Mouse (Mus musculus) midbrain, embryonic 11.5 days (tissue): ENCODE measurements at regions not wholly inside any gene's neighbourhood (a gene's known extent, or its start where the extent isn't known, plus 50 kb on each side); places are given as distances from the start of the nearest gene placed in this dataset.

Source experiments
- ATAC-seq: fragments of 200-750 bp; cut with Nextera tagmentation; 2 replicates; pipeline ENCODE4 v1.8.0; 2017; ENCODE audit warnings: moderate TSS enrichment, moderate library complexity; ENCODE audit not compliant: low FRiP score
- DNase-seq: peaks from one replicate; pipeline ENCODE4 v3.0.0; 2015; ENCODE audit warnings: low spot score; ENCODE audit errors: missing footprints
- H3K27ac ChIP-seq: fragments of 300-500 bp; sonication (generic); 2 replicates; pipeline ENCODE4 v1.5.1; 2014; ENCODE audit warnings: low read depth, low read length
- H3K27me3 ChIP-seq: fragments of 300-500 bp; sonication (generic); 2 replicates; pipeline ENCODE4 v1.6.1; 2014; ENCODE audit warnings: mild to moderate bottlenecking, low read length, moderate library complexity, mixed read lengths; ENCODE audit not compliant: control insufficient read depth, insufficient read depth
- H3K36me3 ChIP-seq: fragments of 300-500 bp; sonication (generic); 2 replicates; pipeline ENCODE4 v1.6.1; 2014; ENCODE audit warnings: mild to moderate bottlenecking, low read length, moderate library complexity, mixed read lengths; ENCODE audit not compliant: control insufficient read depth, insufficient read depth
- H3K4me1 ChIP-seq: fragments of 300-500 bp; sonication (generic); 2 replicates; pipeline ENCODE4 v1.6.1; 2014; ENCODE audit warnings: low read length; ENCODE audit not compliant: control insufficient read depth, insufficient read depth
- H3K4me2 ChIP-seq: fragments of 300-500 bp; sonication (generic); 2 replicates; pipeline ENCODE4 v1.6.1; 2014; ENCODE audit warnings: mild to moderate bottlenecking, moderate library complexity
- H3K4me3 ChIP-seq: fragments of 300-500 bp; sonication (generic); 2 replicates; pipeline ENCODE4 v1.5.1; 2014; ENCODE audit warnings: low read depth, low read length
- H3K9ac ChIP-seq: fragments of 300-500 bp; sonication (generic); 2 replicates; pipeline ENCODE4 v1.6.1; 2014; ENCODE audit warnings: low read length
- H3K9me3 ChIP-seq: fragments of 300-500 bp; sonication (generic); 2 replicates; pipeline ENCODE4 v1.6.1; 2016; ENCODE audit warnings: low read length; ENCODE audit not compliant: control insufficient read depth
- WGBS: fragments of 180-500 bp; shearing (Covaris S2); extraction: QIAGEN DNeasy Blood & Tissue Kit; methylation state at CpG from one replicate; pipeline ENCODE4 v1.1.7; 2014; 5-methylcytosine and 5-hydroxymethylcytosine counted together

- Histone ChIP-seq H3K27ac (no peak overlapping the region), H3K4me2 (no peak overlapping the region), H3K27me3 (no peaks in the 10 kb centered on the region), H3K4me3 (no peak overlapping the region), H3K9me3 (no peaks in the 10 kb centered on the region), H3K4me1 (no peaks in the 10 kb centered on the region), H3K9ac (no peak overlapping the region), H3K36me3 (no peaks in the 10 kb centered on the region)
- no peak for ATAC-seq
- no peak for DNase-seq
- WGBS: 66% methylated on average over 4 of the region's 4 CpGs
These were observed 113.9 kb downstream of the Gm10131 start for GRCm38 (mm10) chr8:33997676-33998075.

- ATAC-seq (no peak), DNase-seq (no peak)
- WGBS: 74% methylated on average over 11 of the region's 11 CpGs
- Histone ChIP-seq H3K4me3 (no peak overlapping the region), H3K27ac (no peak overlapping the region), H3K27me3 (no peaks in the 10 kb centered on the region), H3K36me3 (no peaks in the 10 kb centered on the region), H3K4me1 (no peaks in the 10 kb centered on the region), H3K9me3 (no peaks in the 10 kb centered on the region), H3K4me2 (no peak overlapping the region), H3K9ac (no peak overlapping the region)
These were observed 118.6 kb downstream of the Gm10131 start for GRCm38 (mm10) chr8:33992946-33993345.

GRCm38 (mm10) chr8:33991917-33992875 is 119.3 kb downstream of the Gm10131 start:
- H3K27me3 ChIP-seq: no peaks in the 10 kb centered on the region
- H3K9me3 ChIP-seq: no peaks in the 10 kb centered on the region
- WGBS: 50% methylated on average over 12 of the region's 12 CpGs
- H3K9ac ChIP-seq: no peak overlapping the region
- H3K4me2 ChIP-seq: peak overlapping the region; percentile 31
- DNase-seq (no peak), ATAC-seq (0 out of 2 replicates have a peak, but pooled peaks have one; percentile 38)
- no peaks in the 10 kb centered on the region for H3K36me3 ChIP-seq
- no peak overlapping the region for H3K27ac ChIP-seq
- H3K4me3 ChIP-seq: no peak overlapping the region
- H3K4me1 ChIP-seq: no peaks in the 10 kb centered on the region

- peak; percentile 42; the same call in 1 of the 2 replicates for ATAC-seq
- no peaks in the 10 kb centered on the region for H3K9me3 ChIP-seq
- H3K36me3 ChIP-seq: no peaks in the 10 kb centered on the region
- 0 out of 2 replicates have a peak overlapping the region, but pooled peaks have one; percentile 36 for H3K9ac ChIP-seq
- H3K4me1 ChIP-seq: no peaks in the 10 kb centered on the region
- H3K4me2 ChIP-seq: peak overlapping the region; percentile 31
- 27% methylated on average over 17 of the region's 17 CpGs for WGBS
- H3K4me3 ChIP-seq: no peak overlapping the region
- H3K27ac ChIP-seq: no peak overlapping the region
- peak; percentile 89 for DNase-seq
- no peaks in the 10 kb centered on the region for H3K27me3 ChIP-seq
These were observed 120.2 kb downstream of the Gm10131 start for GRCm38 (mm10) chr8:33991165-33991916.

DNA sequence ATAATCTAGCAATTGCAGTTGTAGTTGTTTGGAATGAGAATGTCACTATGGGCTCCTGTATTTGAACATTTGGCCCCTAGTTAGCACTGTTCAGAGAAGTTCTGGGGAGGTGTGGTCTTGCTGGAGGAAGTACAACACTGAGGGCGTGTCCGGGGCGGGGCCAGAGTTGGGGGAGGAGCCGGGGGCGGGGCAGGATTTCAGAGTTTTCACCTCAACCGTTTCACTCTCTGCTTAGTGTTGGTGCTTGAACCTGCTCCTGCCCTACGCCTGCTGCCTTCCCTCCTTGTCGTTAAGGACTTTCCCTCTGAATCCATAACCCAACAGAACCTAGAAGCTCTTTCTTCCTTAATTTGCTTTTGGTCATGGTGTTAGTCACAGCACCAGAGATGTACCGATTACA is 121.5 kb downstream of the Gm10131 start:
- no peak for ATAC-seq
- H3K27me3 ChIP-seq: no peaks in the 10 kb centered on the region
- H3K9ac ChIP-seq: no peak overlapping the region
- no peaks in the 10 kb centered on the region for H3K36me3 ChIP-seq
- no peaks in the 10 kb centered on the region for H3K9me3 ChIP-seq
- no peak for DNase-seq
- H3K27ac ChIP-seq: no peak overlapping the region
- no peak overlapping the region for H3K4me2 ChIP-seq
- no peak overlapping the region for H3K4me3 ChIP-seq
- no peaks in the 10 kb centered on the region for H3K4me1 ChIP-seq
- 76% methylated on average over 9 of the region's 9 CpGs for WGBS

- no peak for ATAC-seq
- WGBS: 85% methylated on average over 10 of the region's 10 CpGs
- no peak for DNase-seq
- H3K9ac ChIP-seq: no peak overlapping the region
- no peaks in the 10 kb centered on the region for H3K9me3 ChIP-seq
- no peaks in the 10 kb centered on the region for H3K36me3 ChIP-seq
- no peak overlapping the region for H3K4me3 ChIP-seq
- H3K27ac ChIP-seq: no peak overlapping the region
- H3K4me2 ChIP-seq: no peak overlapping the region
- H3K27me3 ChIP-seq: no peaks in the 10 kb centered on the region
- H3K4me1 ChIP-seq: no peaks in the 10 kb centered on the region
These were observed 123.8 kb downstream of the Gm10131 start for GRCm38 (mm10) chr8:33987755-33988104.

DNA sequence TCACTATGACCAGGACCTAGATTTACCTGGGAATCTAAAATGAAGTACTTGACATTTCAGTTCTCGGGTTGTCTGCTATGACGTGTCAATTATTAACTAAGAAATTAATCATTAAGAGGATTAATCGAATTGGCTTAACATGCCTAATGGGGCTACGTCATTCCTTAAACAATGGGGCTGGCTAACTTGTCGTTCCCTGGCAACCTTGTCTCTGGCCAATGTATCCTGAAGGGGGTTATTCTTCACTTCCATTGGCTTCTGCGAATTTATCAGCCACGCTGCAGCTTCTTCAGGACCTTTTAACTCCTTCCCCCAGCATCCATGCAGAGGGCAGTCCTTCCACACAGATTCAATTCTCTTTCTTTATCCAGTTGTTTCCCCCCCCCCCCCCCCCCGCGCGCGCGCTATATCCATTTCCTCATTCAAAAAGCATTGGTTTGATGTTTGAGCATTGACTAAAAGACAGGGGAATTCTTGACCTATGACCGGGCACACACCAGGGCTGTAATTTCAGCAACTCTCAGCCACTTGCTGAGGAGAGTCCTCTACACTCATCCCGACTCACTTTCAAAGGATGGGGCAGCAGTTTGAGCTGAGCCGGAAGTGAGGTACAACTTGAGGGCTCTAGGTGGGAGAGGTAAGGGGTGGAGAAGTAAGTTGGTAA is 124.3 kb downstream of the Gm10131 start:
- Histone ChIP-seq H3K9ac (no peak overlapping the region), H3K36me3 (no peaks in the 10 kb centered on the region), H3K27ac (no peak overlapping the region), H3K9me3 (no peaks in the 10 kb centered on the region), H3K27me3 (no peaks in the 10 kb centered on the region), H3K4me3 (no peak overlapping the region), H3K4me1 (no peaks in the 10 kb centered on the region), H3K4me2 (no peak overlapping the region)
- DNase-seq (no peak), ATAC-seq (no peak)
- 81% methylated on average over 13 of the region's 15 CpGs for WGBS

- Histone ChIP-seq H3K9ac (no peak overlapping the region), H3K4me2 (no peak overlapping the region), H3K4me3 (no peak overlapping the region), H3K9me3 (no peaks in the 10 kb centered on the region), H3K36me3 (no peaks in the 10 kb centered on the region), H3K4me1 (no peaks in the 10 kb centered on the region), H3K27ac (no peak overlapping the region), H3K27me3 (no peaks in the 10 kb centered on the region)
- ATAC-seq (no peak), DNase-seq (no peak)
- 98% methylated on average over 6 of the region's 6 CpGs for WGBS
These were observed 124.9 kb downstream of the Gm10131 start for GRCm38 (mm10) chr8:33986657-33987056.
